Mouse (Mus musculus) heart, embryonic 12.5 days (tissue): Measurements from ENCODE around the gene D430041D05Rik. TPM values are rescaled to one million over a fixed set of nuclear protein-coding genes. Genes with fewer than 3 reads are reported as not detected.

Experiments used
- ATAC-seq: fragments of 200-750 bp; cut with Nextera tagmentation; 2 replicates; pipeline ENCODE4 v1.8.0; 2017; ENCODE audit warnings: moderate TSS enrichment, moderate library complexity; ENCODE audit not compliant: insufficient number of reproducible peaks, low FRiP score
- H3K27ac ChIP-seq: fragments of 300-500 bp; sonication (generic); 2 replicates; pipeline ENCODE4 v1.5.1; 2016; ENCODE audit warnings: mild to moderate bottlenecking, moderate library complexity; ENCODE audit not compliant: poor library complexity, severe bottlenecking
- H3K27me3 ChIP-seq: fragments of 300-500 bp; sonication (generic); replicated peaks from 2 replicates; pipeline ENCODE4 v1.6.1; 2016; ENCODE audit warnings: mild to moderate bottlenecking, moderate library complexity
- H3K36me3 ChIP-seq: fragments of 300-500 bp; sonication (generic); 2 replicates; pipeline ENCODE4 v1.6.1; 2016; ENCODE audit warnings: mild to moderate bottlenecking, moderate library complexity
- H3K4me1 ChIP-seq: fragments of 300-500 bp; sonication (generic); replicated peaks from 2 replicates; pipeline ENCODE4 v1.6.1; 2016; ENCODE audit warnings: mild to moderate bottlenecking
- H3K4me2 ChIP-seq: fragments of 300-500 bp; sonication (generic); 2 replicates; pipeline ENCODE4 v1.6.1; 2016; ENCODE audit warnings: mild to moderate bottlenecking, moderate library complexity
- H3K4me3 ChIP-seq: fragments of 300-500 bp; sonication (generic); 2 replicates; pipeline ENCODE4 v1.5.1; 2016; ENCODE audit warnings: mild to moderate bottlenecking
- H3K9ac ChIP-seq: fragments of 300-500 bp; sonication (generic); 2 replicates; pipeline ENCODE4 v1.6.1; 2016; ENCODE audit warnings: mild to moderate bottlenecking, moderate library complexity
- H3K9me3 ChIP-seq: fragments of 300-500 bp; sonication (generic); replicated peaks from 2 replicates; pipeline ENCODE4 v1.6.1; 2016; ENCODE audit warnings: mild to moderate bottlenecking, moderate library complexity
- WGBS: fragments of 180-500 bp; shearing (Covaris S2); methylation state at CpG from one replicate; pipeline ENCODE4 v1.1.7; 2016; 5-methylcytosine and 5-hydroxymethylcytosine counted together
- polyA plus RNA-seq: library from polyadenylated mRNA; unstranded; fragments of >200 nt; fragmentation: Nextera tagmentation; extraction: Ambion mirVana; gene quantifications from 2 replicates; pipeline ENCODE4 v1.2.1, GENCODE M21; 2016

Gene D430041D05Rik
- polyA plus RNA-seq, 1 experiment from 2014 or later, result 0.04 TPM

- no peak for ATAC-seq
- H3K4me1 ChIP-seq, result no peaks in the 10 kb centered on the region
- H3K4me3 ChIP-seq, result no peak overlapping the region
- H3K36me3 ChIP-seq, result no peaks in the 10 kb centered on the region
- H3K9me3 ChIP-seq, result no peaks in the 10 kb centered on the region
- no peak overlapping the region for H3K9ac ChIP-seq
- H3K27ac ChIP-seq, result no peak overlapping the region
- no peak overlapping the region for H3K4me2 ChIP-seq
- no peaks in the 10 kb centered on the region for H3K27me3 ChIP-seq
- 52% methylated on average over 8 of the region's 8 CpGs for WGBS
Measured at GRCm38 (mm10) chr2:104318881-104319280, 91.9 kb downstream of the D430041D05Rik start.

DNA sequence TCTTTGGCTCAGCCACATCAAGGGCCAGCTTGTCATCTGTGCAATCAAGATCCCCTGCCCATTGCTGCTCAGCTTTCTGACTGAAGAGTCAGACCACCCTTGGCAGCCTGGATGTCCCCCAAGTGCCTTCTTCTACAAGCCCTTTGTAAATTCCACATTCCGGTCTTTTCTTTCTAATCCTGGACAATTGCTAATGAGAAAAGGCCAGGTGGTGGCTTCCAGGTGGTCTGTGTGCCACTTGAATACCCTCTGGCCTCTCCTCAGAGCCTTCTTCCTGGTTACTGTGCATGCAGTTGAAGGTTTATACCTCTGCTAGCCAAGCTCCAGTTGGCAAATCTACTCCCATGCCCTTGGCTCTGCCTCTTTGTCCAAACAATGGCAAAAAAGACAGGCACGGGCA, 92.6 kb downstream of the D430041D05Rik start:
- no peak for ATAC-seq
- no peak overlapping the region for H3K9ac ChIP-seq
- H3K9me3 ChIP-seq, result no peaks in the 10 kb centered on the region
- no peaks in the 10 kb centered on the region for H3K4me1 ChIP-seq
- H3K36me3 ChIP-seq, result no peaks in the 10 kb centered on the region
- WGBS, result 81% methylated on average over 2 of the region's 2 CpGs
- H3K27me3 ChIP-seq, result no peaks in the 10 kb centered on the region
- no peak overlapping the region for H3K4me2 ChIP-seq
- H3K4me3 ChIP-seq, result no peak overlapping the region
- H3K27ac ChIP-seq, result no peak overlapping the region

DNA sequence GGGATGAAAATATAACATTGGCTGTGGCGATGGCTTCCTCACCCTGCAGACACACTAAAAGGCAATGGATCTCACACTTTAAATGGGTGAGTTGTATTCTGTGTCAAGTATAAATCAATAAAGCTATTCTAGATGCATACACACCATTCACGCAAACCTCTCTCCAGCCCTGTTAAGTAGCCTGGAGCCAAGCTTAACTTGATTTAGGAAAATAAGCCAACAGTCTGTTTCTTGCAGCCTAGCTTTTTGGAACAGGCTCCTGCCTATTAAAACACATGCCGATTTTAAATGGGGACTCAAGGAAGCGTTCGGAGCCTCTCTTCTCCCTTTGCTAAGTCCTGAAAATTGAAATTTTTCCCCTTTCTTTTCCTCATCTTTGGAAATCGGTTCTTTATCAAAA, 93.2 kb downstream of the D430041D05Rik start:
- no peaks in the 10 kb centered on the region for H3K27me3 ChIP-seq
- no peak overlapping the region for H3K4me3 ChIP-seq
- no peak for ATAC-seq

DNA sequence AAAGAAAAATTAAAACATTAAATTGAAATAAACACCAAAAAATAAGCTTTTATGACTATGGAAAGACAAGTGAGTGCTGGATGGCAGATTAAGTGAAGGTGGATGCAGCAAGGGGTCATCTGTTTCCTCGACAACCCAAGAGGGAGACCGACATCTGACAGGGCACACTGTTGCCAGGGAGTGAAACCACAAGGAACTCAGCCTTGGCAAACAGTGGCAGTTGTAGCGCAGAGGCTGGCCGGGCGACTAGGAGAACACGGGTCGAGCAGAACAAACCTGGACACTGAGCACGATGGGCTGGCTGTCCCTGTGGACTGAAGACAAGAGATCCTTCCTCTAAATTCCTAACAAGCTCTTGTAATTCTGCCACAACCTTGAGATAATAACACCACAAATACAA, 94.3 kb downstream of the D430041D05Rik start:
- Histone ChIP-seq H3K27me3 (no peaks in the 10 kb centered on the region), H3K4me2 (no peak overlapping the region), H3K36me3 (no peaks in the 10 kb centered on the region), H3K9ac (no peak overlapping the region), H3K27ac (no peak overlapping the region), H3K9me3 (no peaks in the 10 kb centered on the region), H3K4me3 (no peak overlapping the region), H3K4me1 (no peaks in the 10 kb centered on the region)
- 82% methylated on average over 8 of the region's 8 CpGs for WGBS
- no peak for ATAC-seq

More for the DNA sequence above, 93.2 kb downstream of the D430041D05Rik start:
- H3K4me2 ChIP-seq, result no peak overlapping the region
- H3K36me3 ChIP-seq, result no peaks in the 10 kb centered on the region
- H3K4me1 ChIP-seq, result no peaks in the 10 kb centered on the region
- H3K9ac ChIP-seq, result no peak overlapping the region
- no peak overlapping the region for H3K27ac ChIP-seq
- WGBS, result 77% methylated on average over 6 of the region's 6 CpGs
- H3K9me3 ChIP-seq, result no peaks in the 10 kb centered on the region

GRCm38 (mm10) chr2:104313246-104313645, 97.6 kb downstream of the D430041D05Rik start:
- 79% methylated on average over 6 of the region's 6 CpGs for WGBS
- no peak overlapping the region for H3K4me2 ChIP-seq
- H3K9me3 ChIP-seq, result no peaks in the 10 kb centered on the region
- H3K27ac ChIP-seq, result no peak overlapping the region
- H3K9ac ChIP-seq, result no peak overlapping the region
- no peak for ATAC-seq
- no peaks in the 10 kb centered on the region for H3K27me3 ChIP-seq
- no peaks in the 10 kb centered on the region for H3K4me1 ChIP-seq
- no peaks in the 10 kb centered on the region for H3K36me3 ChIP-seq
- no peak overlapping the region for H3K4me3 ChIP-seq

- H3K4me2 ChIP-seq, result no peak overlapping the region
- H3K9me3 ChIP-seq, result no peaks in the 10 kb centered on the region
- no peaks in the 10 kb centered on the region for H3K27me3 ChIP-seq
- H3K4me1 ChIP-seq, result no peaks in the 10 kb centered on the region
- H3K27ac ChIP-seq, result no peak overlapping the region
- 70% methylated on average over 4 of the region's 4 CpGs for WGBS
- H3K4me3 ChIP-seq, result no peak overlapping the region
- H3K36me3 ChIP-seq, result no peaks in the 10 kb centered on the region
- no peak overlapping the region for H3K9ac ChIP-seq
- no peak for ATAC-seq
Measured at GRCm38 (mm10) chr2:104307102-104307501, 103.7 kb downstream of the D430041D05Rik start.

GRCm38 (mm10) chr2:104305722-104306121, 105.1 kb downstream of the D430041D05Rik start:
- Histone ChIP-seq H3K4me2 (no peak overlapping the region), H3K27me3 (no peaks in the 10 kb centered on the region), H3K4me1 (no peaks in the 10 kb centered on the region), H3K9ac (no peak overlapping the region), H3K9me3 (no peaks in the 10 kb centered on the region), H3K36me3 (no peaks in the 10 kb centered on the region), H3K4me3 (no peak overlapping the region), H3K27ac (no peak overlapping the region)
- WGBS, result 73% methylated on average over 5 of the region's 5 CpGs
- ATAC-seq, result no peak

DNA sequence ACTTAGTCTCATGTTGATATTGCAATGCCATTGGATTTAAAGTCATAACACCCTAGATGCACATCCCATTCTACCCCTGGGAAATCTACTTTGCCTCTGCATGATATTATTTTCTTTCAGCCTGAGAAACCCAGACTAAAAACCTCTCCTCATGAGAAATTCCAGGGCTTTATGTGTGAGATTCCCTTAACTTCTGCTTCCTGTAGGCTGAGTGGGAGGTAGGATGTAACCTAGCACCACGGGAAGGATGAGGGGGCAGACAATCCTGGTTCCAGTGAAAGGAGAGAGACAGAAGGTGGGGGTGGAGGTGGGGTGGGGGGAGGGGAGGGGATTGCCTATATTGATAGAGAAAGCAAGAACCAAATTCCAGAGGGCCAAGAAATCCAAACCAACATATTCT, 110.9 kb downstream of the D430041D05Rik start:
- 67% methylated on average over 1 of the region's 1 CpGs for WGBS
- ATAC-seq, result no peak
- H3K27me3 ChIP-seq, result no peaks in the 10 kb centered on the region

DNA sequence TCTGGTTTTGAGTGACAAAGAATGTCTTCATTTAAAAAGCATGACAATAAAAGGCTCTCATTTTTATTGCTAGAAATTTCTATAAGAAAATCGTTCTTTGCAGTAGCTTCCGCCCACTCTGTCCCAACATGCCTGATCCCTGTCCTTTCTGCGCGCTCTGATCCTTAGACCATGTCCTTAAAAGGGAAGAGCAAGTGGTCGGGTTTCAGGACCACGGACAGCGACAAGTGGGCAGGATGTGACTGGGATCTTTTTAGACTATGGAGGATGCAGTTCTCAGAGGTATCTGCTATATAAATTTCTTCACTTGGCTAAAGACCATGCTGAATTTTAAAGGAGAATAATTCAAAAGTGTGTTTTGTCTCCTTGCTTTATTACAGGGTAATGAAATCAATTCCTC, 111.7 kb downstream of the D430041D05Rik start:
- Histone ChIP-seq H3K4me1 (no peaks in the 10 kb centered on the region), H3K27ac (no peak overlapping the region), H3K27me3 (no peaks in the 10 kb centered on the region), H3K4me2 (no peak overlapping the region), H3K36me3 (no peaks in the 10 kb centered on the region), H3K4me3 (no peak overlapping the region), H3K9me3 (no peaks in the 10 kb centered on the region), H3K9ac (no peak overlapping the region)
- ATAC-seq, result no peak
- 15% methylated on average over 7 of the region's 7 CpGs for WGBS

More for the DNA sequence above, 110.9 kb downstream of the D430041D05Rik start:
- Histone ChIP-seq H3K36me3 (no peaks in the 10 kb centered on the region), H3K9me3 (no peaks in the 10 kb centered on the region), H3K4me2 (no peak overlapping the region), H3K9ac (no peak overlapping the region), H3K4me1 (no peaks in the 10 kb centered on the region), H3K4me3 (no peak overlapping the region), H3K27ac (no peak overlapping the region)

- H3K4me2 ChIP-seq, result no peak overlapping the region
- no peaks in the 10 kb centered on the region for H3K4me1 ChIP-seq
- ATAC-seq, result no peak
- WGBS, result 71% methylated on average over 3 of the region's 3 CpGs
- no peak overlapping the region for H3K9ac ChIP-seq
- H3K4me3 ChIP-seq, result no peak overlapping the region
- no peaks in the 10 kb centered on the region for H3K27me3 ChIP-seq
- no peaks in the 10 kb centered on the region for H3K36me3 ChIP-seq
- H3K27ac ChIP-seq, result no peak overlapping the region
- H3K9me3 ChIP-seq, result no peaks in the 10 kb centered on the region
Measured at GRCm38 (mm10) chr2:104286821-104287220, 124.0 kb downstream of the D430041D05Rik start.

DNA sequence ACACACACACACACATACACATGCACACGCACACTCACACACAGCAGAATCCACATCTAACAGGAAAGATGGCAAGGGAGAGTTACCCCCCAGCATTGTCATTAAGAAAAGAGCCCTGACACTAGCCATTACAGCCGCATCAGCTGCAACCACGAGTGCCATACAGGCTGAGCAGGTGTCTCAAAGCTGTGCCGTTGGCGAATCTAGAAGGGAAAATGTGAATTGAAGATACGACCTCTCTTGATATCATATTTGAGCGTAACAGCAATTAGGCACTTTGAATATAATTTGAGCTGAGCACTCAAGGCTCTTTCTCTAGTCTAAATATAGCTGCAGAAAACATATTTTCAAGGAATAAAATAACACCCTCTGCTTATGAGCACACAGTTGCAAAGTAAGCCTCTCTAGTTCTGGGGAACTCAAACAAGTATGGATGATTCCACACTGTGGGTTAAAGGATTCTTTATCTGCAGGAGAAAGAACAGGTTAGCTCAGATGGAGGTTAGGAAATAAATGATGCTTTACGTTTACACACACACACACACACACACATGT, 127.3 kb downstream of the D430041D05Rik start:
- H3K4me1 ChIP-seq, result no peaks in the 10 kb centered on the region
- no peaks in the 10 kb centered on the region for H3K36me3 ChIP-seq
- ATAC-seq, result no peak
- no peak overlapping the region for H3K9ac ChIP-seq
- WGBS, result 91% methylated on average over 8 of the region's 8 CpGs
- no peaks in the 10 kb centered on the region for H3K9me3 ChIP-seq
- no peak overlapping the region for H3K4me3 ChIP-seq
- H3K4me2 ChIP-seq, result no peak overlapping the region
- H3K27ac ChIP-seq, result no peak overlapping the region
- H3K27me3 ChIP-seq, result no peaks in the 10 kb centered on the region

GRCm38 (mm10) chr2:104282835-104283234, 128.0 kb downstream of the D430041D05Rik start:
- no peak for ATAC-seq
- 83% methylated on average over 2 of the region's 2 CpGs for WGBS
- Histone ChIP-seq H3K4me1 (no peaks in the 10 kb centered on the region), H3K9ac (no peak overlapping the region), H3K4me2 (no peak overlapping the region), H3K4me3 (no peak overlapping the region), H3K9me3 (no peaks in the 10 kb centered on the region), H3K27me3 (no peaks in the 10 kb centered on the region), H3K27ac (no peak overlapping the region), H3K36me3 (no peaks in the 10 kb centered on the region)
